Comparison of ENCODE assay signal across 8 mouse cellular contexts in genomic region chr17:47833628-47834481, GRCm38 (mm10). TPM values are rescaled to one million over a fixed set of nuclear protein-coding genes. Genes with fewer than 3 reads are reported as not detected.
DNase-seq lines count a peak whose midpoint lies in the region; ATAC-seq and TF ChIP-seq lines count a peak whose summit lies in the region.

No protein-coding gene starts in this region.

- H3K4me3 ChIP-seq in spleen, adult 2 months (ENCODE audit: extremely low read depth, insufficient read depth, insufficient read length) = peak overlapping the region; percentile 6; the same call in 1 of the 2 replicates
- peak overlapping the region; percentile 80 to 91 for H3K4me3 ChIP-seq in heart, embryonic 14.5 days (ENCODE audit: control insufficient read depth in 1 of 2, insufficient read depth in 1 of 2, low read depth in 1 of 2, low read length in 2 of 2)
- peak overlapping the region; percentile 57 for H3K4me3 ChIP-seq in liver, embryonic 13.5 days (replicated peaks)
- H3K4me3 ChIP-seq in small intestine, adult 2 months (ENCODE audit: low read depth, low read length) = peak overlapping the region; percentile 67

- H3K4me2 ChIP-seq in heart, embryonic 14.5 days (ENCODE audit: low read length) = peak overlapping the region; percentile 91
- peak overlapping the region; percentile 69 for H3K4me2 ChIP-seq in liver, embryonic 13.5 days

- no peak for ATAC-seq in heart, embryonic 14.5 days (ENCODE audit: insufficient number of reproducible peaks, insufficient read depth, low FRiP score, low read depth)
- no peak for ATAC-seq in liver, embryonic 13.5 days (ENCODE audit: low read depth)

- TF ChIP-seq POLR2A in spleen, adult 2 months (IDR thresholded peaks at IDR 0.05; ENCODE audit: low read depth, low read length) = no peak
- no peak for TF ChIP-seq POLR2A in small intestine, adult 2 months (IDR thresholded peaks at IDR 0.05; ENCODE audit: low read depth, low read length)

- H3K27ac ChIP-seq in spleen, adult 2 months (ENCODE audit: insufficient read depth, low read length) = no peak overlapping the region
- peak overlapping the region; percentile 32 to 83 for H3K27ac ChIP-seq in heart, embryonic 14.5 days (replicated peaks in 1 of 2; ENCODE audit: control insufficient read depth in 1 of 2, insufficient read depth in 1 of 2, low read depth in 2 of 2, low read length in 2 of 2)
- H3K27ac ChIP-seq in liver, embryonic 13.5 days = no peak overlapping the region
- no peak overlapping the region for H3K27ac ChIP-seq in small intestine, adult 2 months (ENCODE audit: insufficient read depth, low read depth, low read length)

- H3K27me3 ChIP-seq in spleen, adult 2 months (ENCODE audit: control insufficient read depth, insufficient read depth, low read length) = peaks cover 22% of the 10 kb centered on the region
- no peaks in the 10 kb centered on the region for H3K27me3 ChIP-seq in heart, embryonic 14.5 days (ENCODE audit: control insufficient read depth, insufficient read depth, low read length)
- H3K27me3 ChIP-seq in liver, embryonic 13.5 days = peaks cover 61% of the 10 kb centered on the region
- peaks cover 25% of the 10 kb centered on the region for H3K27me3 ChIP-seq in small intestine, adult 2 months (ENCODE audit: control insufficient read depth, insufficient read depth, low read length)

- peak overlapping the region; percentile 88 for H3K9ac ChIP-seq in heart, embryonic 14.5 days (ENCODE audit: low read length)
- peak overlapping the region; percentile 13; the same call in 1 of the 2 replicates for H3K9ac ChIP-seq in liver, embryonic 13.5 days

- no peak for DNase-seq in spleen, adult 2 months (ENCODE audit: low read depth in 1 of 2, low spot score in 2 of 2)
- no peak for DNase-seq in spleen, adult 18-20 months
- no peak for DNase-seq in liver, embryonic 13.5 days
- DNase-seq in cerebellum, postnatal 4 days (ENCODE audit: low spot score in 2 of 2) = no peak
- no peak for DNase-seq in cerebellum, adult 18-20 months
- DNase-seq in adrenal gland, adult 8-10 months = no peak

- no peaks in the 10 kb centered on the region for H3K9me3 ChIP-seq in heart, embryonic 14.5 days (ENCODE audit: control insufficient read depth, low read length)
- H3K9me3 ChIP-seq in liver, embryonic 13.5 days (replicated peaks) = no peaks in the 10 kb centered on the region

- TF ChIP-seq CTCF in spleen, adult 2 months (IDR thresholded peaks at IDR 0.05; ENCODE audit: extremely low read depth, insufficient read depth, insufficient read length, insufficient replicate concordance) = no peak
- no peak for TF ChIP-seq CTCF in small intestine, adult 2 months (IDR thresholded peaks at IDR 0.05; ENCODE audit: extremely low read depth, insufficient read length, insufficient replicate concordance, low read depth, low read length)

- 5% methylated on average over 45 of the region's 45 CpGs for WGBS in spleen, adult 2 months
- WGBS in heart, embryonic 14.5 days = 2% methylated on average over 45 of the region's 45 CpGs
- 2% methylated on average over 45 of the region's 45 CpGs for WGBS in liver, embryonic 13.5 days (ENCODE audit: insufficient replicate concordance)
- 1% methylated on average over 45 of the region's 45 CpGs for WGBS in small intestine, adult 2 months

- H3K36me3 ChIP-seq in spleen, adult 2 months (ENCODE audit: control insufficient read depth, insufficient read depth, low read length) = no peaks in the 10 kb centered on the region
- peaks cover 17% of the 10 kb centered on the region for H3K36me3 ChIP-seq in heart, embryonic 14.5 days (ENCODE audit: control insufficient read depth, insufficient read depth, low read length)
- H3K36me3 ChIP-seq in liver, embryonic 13.5 days = no peaks in the 10 kb centered on the region
- no peaks in the 10 kb centered on the region for H3K36me3 ChIP-seq in small intestine, adult 2 months (ENCODE audit: control insufficient read depth, insufficient read depth, low read length)

- H3K4me1 ChIP-seq in spleen, adult 2 months (ENCODE audit: control insufficient read depth, insufficient read depth, insufficient read length) = peaks cover 4% of the 10 kb centered on the region
- peaks cover 23 to 41% of the 10 kb centered on the region in 2 experiments for H3K4me1 ChIP-seq in heart, embryonic 14.5 days (ENCODE audit: control insufficient read depth in 2 of 2, insufficient read depth in 2 of 2, low read length in 2 of 2)
- H3K4me1 ChIP-seq in liver, embryonic 13.5 days (replicated peaks) = peaks cover 14% of the 10 kb centered on the region
- peaks cover 7% of the 10 kb centered on the region for H3K4me1 ChIP-seq in small intestine, adult 2 months (ENCODE audit: control insufficient read depth, insufficient read depth, insufficient read length, low read length)

RNA-seq across cellular contexts. Expression of gene Mdfi, which starts 0.6 kb away (rescaled TPM):
- polyA plus RNA-seq in spleen, adult 2 months (2012; rRNA removed) = 7.1 and 8.8 TPM in 2 replicates
- polyA plus RNA-seq in heart, embryonic 14.5 days (2014; fragmentation: Nextera tagmentation; extraction: Ambion mirVana) = 10.4 and 26.3 TPM in 2 replicates
- polyA plus RNA-seq in liver, embryonic 13.5 days (2015; fragmentation: Nextera tagmentation; extraction: Ambion mirVana) = 0.93 and 1.1 TPM in 2 replicates
- 7.3 and 12.3 TPM in 2 replicates for polyA plus RNA-seq in small intestine, adult 2 months (2012; rRNA removed)
- total RNA-seq in adrenal gland, adult 8-10 months (2022) = 1 to 10 TPM; 1.2 to 3.3 (median 1.6) TPM

Comparison
In these comparisons a context has a peak if more than half of its experiments do, and no peak if none do; other contexts are left out.
1. H3K27ac ChIP-seq: peak in heart, embryonic 14.5 days (2 of 2); none in spleen, adult 2 months (single experiment), liver, embryonic 13.5 days (single experiment) and small intestine, adult 2 months (single experiment).
2. H3K4me3 ChIP-seq: peak in every context shown above with its lines; median percentile 86 in heart, embryonic 14.5 days; 67 in small intestine, adult 2 months; 57 in liver, embryonic 13.5 days; 6 in spleen, adult 2 months.